Mouse (Mus musculus) thymus, postnatal 4 days (tissue): Measurements from ENCODE around the gene Mmd.

Source experiments
- DNase-seq: peaks from one replicate; pipeline ENCODE4 v3.0.0; 2021

Mmd gene

GRCm38 (mm10) chr11:90249025-90249650 lies at the start of gene Mmd:
Gene Mmd (plus strand): TSS chr11:90249456.
- DNase-seq = peak; percentile 98

- DNase-seq = no peak
Observed at GRCm38 (mm10) chr11:90200826-90201225, 48.4 kb upstream of the Mmd start.

- DNase-seq = no peak
Observed at GRCm38 (mm10) chr11:90214246-90214645, 35.0 kb upstream of the Mmd start.

GRCm38 (mm10) chr11:90220022-90220645 lies 29.1 kb upstream of the Mmd start:
- DNase-seq = no peak

- DNase-seq = no peak
Observed at GRCm38 (mm10) chr11:90220750-90221149, 28.5 kb upstream of the Mmd start.

- no peak for DNase-seq
Observed at GRCm38 (mm10) chr11:90224914-90225470, 24.3 kb upstream of the Mmd start.

GRCm38 (mm10) chr11:90227000-90227922 lies 22.0 kb upstream of the Mmd start:
- DNase-seq = no peak

- DNase-seq = no peak
Observed at GRCm38 (mm10) chr11:90228251-90228949, 20.9 kb upstream of the Mmd start.

GRCm38 (mm10) chr11:90229800-90230199 lies 19.5 kb upstream of the Mmd start:
- DNase-seq = no peak

- DNase-seq = no peak
Observed at GRCm38 (mm10) chr11:90230671-90231070, 18.6 kb upstream of the Mmd start.

GRCm38 (mm10) chr11:90231631-90232030 lies 17.6 kb upstream of the Mmd start:
- no peak for DNase-seq

GRCm38 (mm10) chr11:90232685-90233084 lies 16.6 kb upstream of the Mmd start:
- DNase-seq = no peak

GRCm38 (mm10) chr11:90235221-90235620 lies 14.0 kb upstream of the Mmd start:
- DNase-seq = no peak

- no peak for DNase-seq
Observed at GRCm38 (mm10) chr11:90237616-90238015, 11.6 kb upstream of the Mmd start.

- DNase-seq = no peak
Observed at GRCm38 (mm10) chr11:90238657-90239056, 10.6 kb upstream of the Mmd start.

- no peak for DNase-seq
Observed at GRCm38 (mm10) chr11:90240652-90241330, 8.5 kb upstream of the Mmd start.

- no peak for DNase-seq
Observed at GRCm38 (mm10) chr11:90241874-90242273, 7.4 kb upstream of the Mmd start.

GRCm38 (mm10) chr11:90243300-90243699 lies 6.0 kb upstream of the Mmd start:
- DNase-seq = no peak

- DNase-seq = no peak
Observed at GRCm38 (mm10) chr11:90245630-90246029, 3.6 kb upstream of the Mmd start.

- DNase-seq = peak; percentile 33
Observed at GRCm38 (mm10) chr11:90246676-90247075, 2.6 kb upstream of the Mmd start.

- no peak for DNase-seq
Observed at GRCm38 (mm10) chr11:90247793-90248192, 1.5 kb upstream of the Mmd start.

GRCm38 (mm10) chr11:90249701-90250141 lies 465 bp downstream of the Mmd start:
- no peak for DNase-seq
